Mouse (Mus musculus): ENCODE data around the gene Lpxn. TPM values are rescaled to one million over a fixed set of nuclear protein-coding genes. Genes with fewer than 3 reads are reported as not detected.

The Lpxn gene
- polyA plus RNA-seq, 1 experiment: 0.18 TPM

DNA sequence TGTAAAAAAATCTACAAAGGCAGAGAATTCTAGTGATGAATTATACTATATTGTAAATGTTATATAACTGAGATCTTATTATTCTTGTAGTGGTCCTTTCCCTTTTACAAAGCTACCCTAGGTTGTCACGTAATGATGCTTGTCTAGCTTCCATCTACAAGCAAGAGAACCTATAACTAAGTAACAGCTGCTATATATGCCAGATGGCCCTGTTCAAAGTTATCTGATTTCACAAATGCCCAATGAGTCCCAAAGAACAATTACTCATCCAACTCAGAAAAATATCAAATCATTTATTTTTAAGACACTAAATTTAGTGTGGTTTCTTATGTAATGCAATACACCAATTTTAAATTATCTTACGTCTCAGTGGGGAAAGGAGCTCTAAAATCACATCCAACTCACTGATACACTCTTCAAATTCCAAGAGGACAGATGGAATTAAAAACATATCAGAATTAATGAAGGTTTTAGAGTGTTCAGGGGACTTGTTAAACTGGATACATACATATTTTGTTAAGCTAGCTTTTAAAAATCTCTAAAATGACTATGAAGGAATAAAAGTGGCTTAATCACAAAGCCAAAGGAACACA, 9.1 kb upstream of the Lpxn start:
- Histone ChIP-seq H3K79me2 (ENCODE audit: control insufficient read depth, insufficient read depth) (peaks cover 100% of the 10 kb centered on the region), H3K4me2 (ENCODE audit: low read depth) (peak overlapping the region; percentile 61), H3ac (ENCODE audit: control insufficient read depth, insufficient read length) (no peak overlapping the region), H3K36me3 (ENCODE audit: control insufficient read depth, insufficient read depth) (peaks cover 13% of the 10 kb centered on the region), H3K4me3 (no peak overlapping the region), H3K27me3 (ENCODE audit: control insufficient read depth, insufficient read depth, insufficient read length) (no peaks in the 10 kb centered on the region)
- TF ChIP-seq POLR2AphosphoS2 (IDR thresholded peaks at IDR 0.05; ENCODE audit: insufficient read length, low read depth): no peak
- no peak for TF ChIP-seq TCF3 (IDR thresholded peaks at IDR 0.05; ENCODE audit: insufficient read length, low read depth)
- TF ChIP-seq MYOG (IDR thresholded peaks at IDR 0.05; ENCODE audit: control insufficient read depth in 1 of 3, insufficient read depth in 1 of 3, insufficient read length in 2 of 3, low read depth in 2 of 3): no peak
- TF ChIP-seq POLR2A (IDR thresholded peaks at IDR 0.05; ENCODE audit: insufficient read length, low read depth): no peak
- TF ChIP-seq TCF12 (IDR thresholded peaks at IDR 0.05; ENCODE audit: insufficient read depth, poor library complexity, severe bottlenecking): no peak
- no peak for TF ChIP-seq MYOD1 (IDR thresholded peaks at IDR 0.05; ENCODE audit: control insufficient read depth in 1 of 3, insufficient read length in 2 of 3, low read depth in 2 of 3)
- no peak for TF ChIP-seq SRF (IDR thresholded peaks at IDR 0.05; ENCODE audit: control insufficient read depth, insufficient read length, low read depth)
- TF ChIP-seq USF1 (IDR thresholded peaks at IDR 0.05; ENCODE audit: low read depth): no peak
- TF ChIP-seq CEBPB (IDR thresholded peaks at IDR 0.05; ENCODE audit: insufficient read depth, poor library complexity, severe bottlenecking): no peak
- no peak for TF ChIP-seq REST (IDR thresholded peaks at IDR 0.05; ENCODE audit: insufficient read depth, insufficient read length)
- TF ChIP-seq E2F4 (IDR thresholded peaks at IDR 0.05; ENCODE audit: insufficient read depth): no peak
- TF ChIP-seq MAX (IDR thresholded peaks at IDR 0.05; ENCODE audit: low read depth): no peak

DNA sequence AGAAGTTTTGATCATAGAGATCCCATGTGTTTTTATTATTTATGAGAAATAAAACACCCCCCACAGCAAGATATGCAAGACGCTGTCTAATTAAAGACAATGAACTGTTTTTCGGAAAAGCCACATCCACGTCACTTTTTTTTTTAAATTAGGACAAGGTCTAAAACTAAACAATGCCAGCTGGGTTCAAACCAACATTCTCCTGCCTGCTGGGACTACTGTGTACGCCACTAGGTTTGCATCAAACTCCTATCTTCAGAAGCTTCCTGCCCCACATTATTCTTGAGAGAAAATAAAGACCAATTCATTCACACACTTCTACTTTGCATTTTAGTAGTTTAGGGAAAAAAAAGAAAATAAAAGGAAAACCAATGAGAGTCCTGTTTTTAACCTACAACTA, 8.3 kb upstream of the Lpxn start:
- peak overlapping the region; percentile 61 for H3K4me2 ChIP-seq (ENCODE audit: low read depth)
- no peak overlapping the region for H3K4me3 ChIP-seq
- H3K79me2 ChIP-seq (ENCODE audit: control insufficient read depth, insufficient read depth): peaks cover 100% of the 10 kb centered on the region
- no peaks in the 10 kb centered on the region for H3K27me3 ChIP-seq (ENCODE audit: control insufficient read depth, insufficient read depth, insufficient read length)
- H3K36me3 ChIP-seq (ENCODE audit: control insufficient read depth, insufficient read depth): peaks cover 13% of the 10 kb centered on the region
- H3ac ChIP-seq (ENCODE audit: control insufficient read depth, insufficient read length): no peak overlapping the region
- TF ChIP-seq SRF (IDR thresholded peaks at IDR 0.05; ENCODE audit: control insufficient read depth, insufficient read length, low read depth): no peak
- TF ChIP-seq TCF3 (IDR thresholded peaks at IDR 0.05; ENCODE audit: insufficient read length, low read depth): no peak

- Histone ChIP-seq H3K27me3 (ENCODE audit: control insufficient read depth, insufficient read depth, insufficient read length) (no peaks in the 10 kb centered on the region), H3ac (ENCODE audit: control insufficient read depth, insufficient read length) (no peak overlapping the region), H3K36me3 (ENCODE audit: control insufficient read depth, insufficient read depth) (peaks cover 13% of the 10 kb centered on the region), H3K79me2 (ENCODE audit: control insufficient read depth, insufficient read depth) (peaks cover 72% of the 10 kb centered on the region), H3K4me2 (ENCODE audit: low read depth) (peak overlapping the region; percentile 83), H3K4me3 (no peak overlapping the region)
- TF ChIP-seq E2F4 (IDR thresholded peaks at IDR 0.05; ENCODE audit: insufficient read depth): no peak
- no peak for TF ChIP-seq MYOD1 (IDR thresholded peaks at IDR 0.05; ENCODE audit: control insufficient read depth in 1 of 3, insufficient read length in 2 of 3, low read depth in 2 of 3)
- no peak for TF ChIP-seq TCF3 (IDR thresholded peaks at IDR 0.05; ENCODE audit: insufficient read length, low read depth)
- TF ChIP-seq REST (IDR thresholded peaks at IDR 0.05; ENCODE audit: insufficient read depth, insufficient read length): no peak
- no peak for TF ChIP-seq TCF12 (IDR thresholded peaks at IDR 0.05; ENCODE audit: insufficient read depth, poor library complexity, severe bottlenecking)
- no peak for TF ChIP-seq CEBPB (IDR thresholded peaks at IDR 0.05; ENCODE audit: insufficient read depth, poor library complexity, severe bottlenecking)
- TF ChIP-seq POLR2AphosphoS2 (IDR thresholded peaks at IDR 0.05; ENCODE audit: insufficient read length, low read depth): no peak
- no peak for TF ChIP-seq SRF (IDR thresholded peaks at IDR 0.05; ENCODE audit: control insufficient read depth, insufficient read length, low read depth)
- no peak for TF ChIP-seq POLR2A (IDR thresholded peaks at IDR 0.05; ENCODE audit: insufficient read length, low read depth)
- TF ChIP-seq MYOG (IDR thresholded peaks at IDR 0.05; ENCODE audit: control insufficient read depth in 1 of 3, insufficient read depth in 1 of 3, insufficient read length in 2 of 3, low read depth in 2 of 3): no peak
- no peak for TF ChIP-seq MAX (IDR thresholded peaks at IDR 0.05; ENCODE audit: low read depth)
- TF ChIP-seq USF1 (IDR thresholded peaks at IDR 0.05; ENCODE audit: low read depth): no peak
Observed at GRCm38 (mm10) chr19:12792374-12792773, 3.6 kb upstream of the Lpxn start.

DNA sequence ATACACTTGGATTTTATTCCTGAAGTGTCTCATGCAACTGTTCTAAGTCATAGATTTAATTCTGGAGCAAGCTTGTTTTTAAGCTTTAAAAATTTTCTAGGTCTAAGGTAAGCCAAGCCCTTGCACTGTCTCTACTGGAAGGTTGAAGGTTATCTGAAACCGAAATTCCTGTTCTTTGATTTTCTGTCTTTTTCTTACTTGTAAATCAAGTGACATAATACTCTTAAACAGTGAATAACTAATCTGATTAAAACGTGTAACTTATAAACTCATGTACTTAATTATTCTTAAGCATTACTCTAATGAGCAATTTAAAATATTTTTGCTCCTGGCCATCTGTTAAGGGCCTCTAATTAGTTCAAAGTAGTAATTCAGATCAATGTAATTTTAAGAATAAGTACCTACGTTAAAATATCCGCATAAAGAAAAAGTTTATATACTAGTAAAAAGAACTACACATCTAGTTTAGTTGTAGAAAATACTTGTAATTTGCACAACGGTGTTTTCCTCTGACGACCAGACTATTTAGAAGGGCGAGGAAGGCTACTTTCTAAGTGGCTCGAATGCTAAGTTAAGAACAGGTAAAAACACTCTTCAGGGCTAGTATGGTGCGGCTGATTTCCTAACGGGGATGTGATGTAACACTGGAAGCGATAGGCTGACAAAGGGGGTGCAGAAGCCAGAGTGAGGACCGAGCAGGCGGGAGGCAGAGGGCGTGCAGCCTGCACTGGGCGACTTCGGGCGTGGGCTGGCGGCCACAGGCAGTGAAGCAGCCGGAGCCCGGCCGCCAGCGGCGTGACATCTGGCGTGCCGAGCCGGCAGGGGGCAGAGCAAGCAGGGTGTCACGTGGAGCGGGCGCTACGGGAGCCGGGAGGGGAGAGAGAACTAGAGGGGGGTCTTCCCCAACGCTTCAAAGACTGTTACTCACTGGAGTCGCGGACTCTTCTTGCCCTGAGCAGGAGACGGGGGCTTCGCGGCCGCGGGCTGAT, 1.6 kb upstream of the Lpxn start:
- TF ChIP-seq CEBPB (IDR thresholded peaks at IDR 0.05; ENCODE audit: insufficient read depth, poor library complexity, severe bottlenecking) (no peak), MYOD1 (IDR thresholded peaks at IDR 0.05; ENCODE audit: control insufficient read depth in 1 of 3, insufficient read length in 2 of 3, low read depth in 2 of 3) (peak in 2 of 3 experiments; percentile 51 to 82), TCF12 (IDR thresholded peaks at IDR 0.05; ENCODE audit: insufficient read depth, poor library complexity, severe bottlenecking) (no peak), REST (IDR thresholded peaks at IDR 0.05; ENCODE audit: insufficient read depth, insufficient read length) (peak; percentile 20), TCF3 (IDR thresholded peaks at IDR 0.05; ENCODE audit: insufficient read length, low read depth) (peak; percentile 70), POLR2AphosphoS2 (IDR thresholded peaks at IDR 0.05; ENCODE audit: insufficient read length, low read depth) (peak; percentile 87), E2F4 (IDR thresholded peaks at IDR 0.05; ENCODE audit: insufficient read depth) (no peak), POLR2A (IDR thresholded peaks at IDR 0.05; ENCODE audit: insufficient read length, low read depth) (peak; percentile 93), USF1 (IDR thresholded peaks at IDR 0.05; ENCODE audit: low read depth) (peak; percentile 94), MAX (IDR thresholded peaks at IDR 0.05; ENCODE audit: low read depth) (peak; percentile 41), MYOG (IDR thresholded peaks at IDR 0.05; ENCODE audit: control insufficient read depth in 1 of 3, insufficient read depth in 1 of 3, insufficient read length in 2 of 3, low read depth in 2 of 3) (peak in 2 of 3 experiments; percentile 83 to 88), SRF (IDR thresholded peaks at IDR 0.05; ENCODE audit: control insufficient read depth, insufficient read length, low read depth) (peak; percentile 15)
- Histone ChIP-seq H3K79me2 (ENCODE audit: control insufficient read depth, insufficient read depth) (peaks cover 52% of the 10 kb centered on the region), H3K4me2 (ENCODE audit: low read depth) (peak overlapping the region; percentile 83)

More for the DNA sequence above, 1.6 kb upstream of the Lpxn start:
- Histone ChIP-seq H3K27me3 (ENCODE audit: control insufficient read depth, insufficient read depth, insufficient read length) (no peaks in the 10 kb centered on the region), H3K4me3 (peak overlapping the region; percentile 63), H3ac (ENCODE audit: control insufficient read depth, insufficient read length) (peak overlapping the region; percentile 84), H3K36me3 (ENCODE audit: control insufficient read depth, insufficient read depth) (peaks cover 9% of the 10 kb centered on the region)
